Mouse (Mus musculus) liver, embryonic 12.5 days (tissue): ENCODE data around the gene 2810021J22Rik. TPM values are rescaled to one million over a fixed set of nuclear protein-coding genes. Genes with fewer than 3 reads are reported as not detected.
"Not testable (repeated sequence)": the region's sequence is repeated elsewhere in the genome, so short reads cannot be mapped to it uniquely, and the experiment has no call there.

Experiments
- ATAC-seq: fragments of 200-750 bp; cut with Nextera tagmentation; 2 replicates; pipeline ENCODE4 v1.8.0; 2017; ENCODE audit warnings: moderate number of reproducible peaks, mild to moderate bottlenecking, moderate library complexity
- H3K27ac ChIP-seq: fragments of 300-500 bp; sonication (generic); 2 replicates; pipeline ENCODE4 v1.5.1; 2016; ENCODE audit warnings: mild to moderate bottlenecking
- H3K27me3 ChIP-seq: fragments of 300-500 bp; sonication (generic); replicated peaks from 2 replicates; pipeline ENCODE4 v1.6.1; 2016; ENCODE audit warnings: mild to moderate bottlenecking, moderate library complexity
- H3K36me3 ChIP-seq: fragments of 300-500 bp; sonication (generic); 2 replicates; pipeline ENCODE4 v1.6.1; 2016; ENCODE audit warnings: mild to moderate bottlenecking, moderate library complexity
- H3K4me1 ChIP-seq: fragments of 300-500 bp; sonication (generic); 2 replicates; pipeline ENCODE4 v1.6.1; 2016
- H3K4me2 ChIP-seq: fragments of 300-500 bp; sonication (generic); 2 replicates; pipeline ENCODE4 v1.6.1; 2016; ENCODE audit warnings: mild to moderate bottlenecking, moderate library complexity
- H3K4me3 ChIP-seq: fragments of 300-500 bp; sonication (generic); 2 replicates; pipeline ENCODE4 v1.5.1; 2016; ENCODE audit warnings: mild to moderate bottlenecking, moderate library complexity
- H3K9ac ChIP-seq: fragments of 300-500 bp; sonication (generic); 2 replicates; pipeline ENCODE4 v1.6.1; 2016; ENCODE audit warnings: mild to moderate bottlenecking, moderate library complexity
- H3K9me3 ChIP-seq: fragments of 300-500 bp; sonication (generic); replicated peaks from 2 replicates; pipeline ENCODE4 v1.6.1; 2016; ENCODE audit warnings: mild to moderate bottlenecking, moderate library complexity
- WGBS: fragments of 180-500 bp; shearing (Covaris S2); methylation state at CpG from one replicate; pipeline ENCODE4 v1.1.7; 2016; ENCODE audit not compliant: insufficient replicate concordance; 5-methylcytosine and 5-hydroxymethylcytosine counted together
- polyA plus RNA-seq: library from polyadenylated mRNA; unstranded; fragments of >200 nt; fragmentation: Nextera tagmentation; extraction: Ambion mirVana; gene quantifications from 2 replicates; pipeline ENCODE4 v1.2.1, GENCODE M21; 2016

Gene 2810021J22Rik
- polyA plus RNA-seq: 3.2 and 3.6 TPM in 2 replicates

- 3% methylated on average over 37 of the region's 37 CpGs for WGBS
- ATAC-seq: peak; percentile 91
These were observed at the start of gene 2810021J22Rik for GRCm38 (mm10) chr11:58867039-58867953. TSS of gene 2810021J22Rik (plus strand) at chr11:58867216.

DNA sequence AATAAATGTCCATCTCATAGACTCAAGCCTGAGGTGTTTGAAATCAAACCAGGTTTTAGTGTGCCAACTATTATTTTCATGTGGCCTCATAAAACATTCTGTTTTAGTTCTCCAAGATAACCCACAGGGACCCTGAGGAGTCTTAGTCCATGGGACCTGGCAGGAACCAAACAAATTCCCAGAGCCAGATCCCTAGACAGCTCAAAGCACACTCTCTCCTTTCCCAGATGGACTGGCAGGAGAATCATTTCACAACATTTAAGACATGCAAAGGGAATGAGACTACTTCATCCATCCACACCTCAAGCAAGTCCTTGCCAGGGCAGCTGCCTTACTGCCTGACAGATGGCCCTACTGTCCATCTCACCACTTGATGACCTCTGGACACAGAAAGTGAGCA, 38.1 kb upstream of the 2810021J22Rik start, which contains the start of gene Olfr312:
Gene Olfr312 (plus strand): TSS at position 301 of the 400 bp plus-strand sequence.
- H3K27ac ChIP-seq, H3K4me2 ChIP-seq, ATAC-seq, H3K4me3 ChIP-seq, H3K4me1 ChIP-seq, H3K9ac ChIP-seq, H3K36me3 ChIP-seq, H3K27me3 ChIP-seq, H3K9me3 ChIP-seq: not testable (repeated sequence)

More at GRCm38 (mm10) chr11:58867039-58867953, at the start of gene 2810021J22Rik:
- 0 out of 2 replicates have a peak, but pooled peaks cover 6% of the 10 kb centered on the region for H3K27me3 ChIP-seq
- peaks cover 17% of the 10 kb centered on the region for H3K4me1 ChIP-seq
- H3K27ac ChIP-seq: peak within 1 kb of the TSS; percentile 91
- peaks cover 26% of the 10 kb centered on the region for H3K36me3 ChIP-seq
- H3K9ac ChIP-seq: peak within 1 kb of the TSS; percentile 83
- H3K4me3 ChIP-seq: peak within 1 kb of the TSS; percentile 82
- no peaks in the 10 kb centered on the region for H3K9me3 ChIP-seq
- H3K4me2 ChIP-seq: peak within 1 kb of the TSS; percentile 87

DNA sequence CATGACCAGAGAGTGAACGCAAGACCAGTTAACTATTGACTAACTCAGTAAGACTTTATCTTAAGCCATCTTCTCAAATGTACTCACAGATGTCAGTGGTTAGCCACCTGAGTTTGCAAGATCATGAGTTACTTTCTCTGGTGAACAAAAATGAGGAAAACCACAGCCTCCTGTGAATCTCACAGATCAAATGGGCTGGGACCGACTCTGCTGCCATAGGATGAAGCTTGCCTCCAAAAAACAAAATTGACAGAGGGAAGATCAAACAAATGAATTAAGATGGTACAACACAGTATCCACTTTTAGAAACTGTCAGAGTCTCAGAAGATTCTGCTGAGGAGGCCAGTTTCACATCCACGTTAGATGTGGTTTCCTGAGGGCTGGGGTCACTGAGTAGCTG, 37.3 kb upstream of the 2810021J22Rik start:
- Histone ChIP-seq H3K27me3 (no peaks in the 10 kb centered on the region), H3K9ac (no peak overlapping the region), H3K9me3 (no peaks in the 10 kb centered on the region), H3K4me2 (no peak overlapping the region), H3K4me1 (no peaks in the 10 kb centered on the region), H3K36me3 (no peaks in the 10 kb centered on the region), H3K27ac (no peak overlapping the region), H3K4me3 (no peak overlapping the region)
- no peak for ATAC-seq
- WGBS: 39% methylated on average over 3 of the region's 3 CpGs

GRCm38 (mm10) chr11:58832541-58832940, 34.5 kb upstream of the 2810021J22Rik start:
- not testable (repeated sequence) for H3K4me2 ChIP-seq, H3K36me3 ChIP-seq, H3K27ac ChIP-seq, H3K4me3 ChIP-seq, ATAC-seq, H3K9ac ChIP-seq, H3K9me3 ChIP-seq, H3K4me1 ChIP-seq, H3K27me3 ChIP-seq
- 54% methylated on average over 3 of the region's 3 CpGs for WGBS

GRCm38 (mm10) chr11:58838951-58839350, 28.1 kb upstream of the 2810021J22Rik start, which contains the start of gene Olfr311:
TSS of gene Olfr311 (plus strand) at chr11:58839251.
- not testable (repeated sequence) for H3K4me2 ChIP-seq, H3K4me1 ChIP-seq, ATAC-seq, H3K4me3 ChIP-seq, H3K9me3 ChIP-seq, H3K9ac ChIP-seq, H3K27me3 ChIP-seq, H3K27ac ChIP-seq, H3K36me3 ChIP-seq

- Histone ChIP-seq H3K36me3 (peaks cover 23% of the 10 kb centered on the region), H3K27ac (peak within 1 kb of the TSS; percentile 79), H3K4me3 (peak within 1 kb of the TSS; percentile 81), H3K9ac (peak within 1 kb of the TSS; percentile 87), H3K4me1 (peaks cover 10% of the 10 kb centered on the region), H3K4me2 (peak within 1 kb of the TSS; percentile 82), H3K9me3 (no peaks in the 10 kb centered on the region), H3K27me3 (0 out of 2 replicates have a peak, but pooled peaks cover 8% of the 10 kb centered on the region)
- ATAC-seq: peak; percentile 100
- WGBS: 1% methylated on average over 24 of the region's 24 CpGs
These were observed 20.0 kb upstream of the 2810021J22Rik start, which contains the start of gene Gm12258 for GRCm38 (mm10) chr11:58846919-58847461. TSS of gene Gm12258 (plus strand) at chr11:58847158.

DNA sequence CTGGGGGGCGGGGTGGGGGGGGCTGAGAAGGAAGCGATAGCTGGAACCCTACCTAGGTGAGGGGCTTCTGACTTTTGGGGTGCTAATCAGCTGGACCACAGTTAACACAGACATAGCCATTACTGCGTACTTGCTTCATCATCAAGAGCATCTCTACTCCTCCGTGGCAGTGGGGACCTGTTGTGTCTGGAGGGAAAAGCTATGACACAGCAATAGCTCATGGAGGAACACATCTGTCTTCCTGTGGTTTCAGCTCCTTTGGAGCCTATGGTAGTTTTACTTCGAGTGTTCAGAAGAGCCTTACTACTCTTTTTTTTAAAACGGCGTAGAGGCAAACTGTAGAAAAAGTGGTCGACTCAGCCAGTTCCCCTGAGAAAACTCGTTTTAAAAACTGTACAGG, 19.4 kb upstream of the 2810021J22Rik start:
- H3K27ac ChIP-seq: peak overlapping the region; percentile 79

GRCm38 (mm10) chr11:58849731-58850130, 17.3 kb upstream of the 2810021J22Rik start:
- WGBS: 59% methylated on average over 2 of the region's 2 CpGs
- H3K27me3 ChIP-seq: 0 out of 2 replicates have a peak, but pooled peaks cover 5% of the 10 kb centered on the region
- no peak for ATAC-seq
- H3K4me3 ChIP-seq: no peak overlapping the region
- H3K9ac ChIP-seq: no peak overlapping the region
- H3K36me3 ChIP-seq: peaks cover 40% of the 10 kb centered on the region
- H3K4me2 ChIP-seq: no peak overlapping the region
- H3K27ac ChIP-seq: no peak overlapping the region
- H3K9me3 ChIP-seq: no peaks in the 10 kb centered on the region
- H3K4me1 ChIP-seq: peaks cover 10% of the 10 kb centered on the region

More for the DNA sequence above, 19.4 kb upstream of the 2810021J22Rik start:
- Histone ChIP-seq H3K4me2 (peak overlapping the region; percentile 82), H3K36me3 (peaks cover 30% of the 10 kb centered on the region), H3K9ac (peak overlapping the region; percentile 87), H3K4me1 (peaks cover 10% of the 10 kb centered on the region), H3K4me3 (peak overlapping the region; percentile 81), H3K27me3 (0 out of 2 replicates have a peak, but pooled peaks cover 8% of the 10 kb centered on the region), H3K9me3 (no peaks in the 10 kb centered on the region)
- 29% methylated on average over 9 of the region's 9 CpGs for WGBS
- ATAC-seq: 0 out of 2 replicates have a peak, but pooled peaks have one; percentile 4

DNA sequence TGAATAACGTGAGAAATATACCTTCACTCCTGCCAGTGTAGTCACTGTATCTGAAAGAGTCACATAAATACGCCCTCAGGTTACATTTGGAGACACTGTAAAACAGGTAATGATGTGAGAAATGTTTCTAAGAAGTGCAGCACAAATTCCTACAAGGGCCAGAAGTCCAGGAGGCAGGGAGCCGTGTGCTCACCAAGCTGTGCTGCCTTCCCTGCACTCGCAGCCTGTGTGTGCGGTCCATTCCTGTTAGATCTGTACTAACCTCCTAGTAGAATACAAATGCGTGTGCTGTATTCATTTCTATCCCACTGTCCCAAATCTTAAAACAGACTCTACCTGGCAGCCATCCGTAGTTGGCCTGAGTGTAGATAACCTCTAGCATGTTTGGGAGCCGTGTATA, 6.3 kb upstream of the 2810021J22Rik start:
- no peak overlapping the region for H3K4me2 ChIP-seq
- H3K4me1 ChIP-seq: no peaks in the 10 kb centered on the region
- H3K9ac ChIP-seq: no peak overlapping the region
- no peak for ATAC-seq
- WGBS: 85% methylated on average over 8 of the region's 8 CpGs
- peaks cover 29% of the 10 kb centered on the region for H3K9me3 ChIP-seq
- H3K27ac ChIP-seq: no peak overlapping the region
- no peak overlapping the region for H3K4me3 ChIP-seq
- H3K27me3 ChIP-seq: 0 out of 2 replicates have a peak, but pooled peaks cover 4% of the 10 kb centered on the region
- peaks cover 51% of the 10 kb centered on the region for H3K36me3 ChIP-seq

- 69% methylated on average over 6 of the region's 6 CpGs for WGBS
- Histone ChIP-seq H3K27ac (no peak overlapping the region; the same call in 1 of the 2 replicates), H3K4me3 (peak overlapping the region; percentile 82), H3K4me1 (peaks cover 17% of the 10 kb centered on the region), H3K9ac (peak overlapping the region; percentile 83), H3K9me3 (no peaks in the 10 kb centered on the region), H3K36me3 (peaks cover 26% of the 10 kb centered on the region), H3K27me3 (0 out of 2 replicates have a peak, but pooled peaks cover 6% of the 10 kb centered on the region), H3K4me2 (peak overlapping the region; percentile 87)
- no peak for ATAC-seq
These were observed 926 bp downstream of the 2810021J22Rik start for GRCm38 (mm10) chr11:58867954-58868330.

- Histone ChIP-seq H3K4me3 (no peak overlapping the region), H3K9ac (no peak overlapping the region), H3K9me3 (no peaks in the 10 kb centered on the region), H3K4me1 (peaks cover 17% of the 10 kb centered on the region), H3K4me2 (no peak overlapping the region), H3K27ac (no peak overlapping the region), H3K27me3 (no peaks in the 10 kb centered on the region), H3K36me3 (peaks cover 36% of the 10 kb centered on the region)
- no peak for ATAC-seq
- 83% methylated on average over 4 of the region's 4 CpGs for WGBS
These were observed 3.9 kb downstream of the 2810021J22Rik start for GRCm38 (mm10) chr11:58870961-58871360.

- Histone ChIP-seq H3K9ac (no peak overlapping the region), H3K4me2 (no peak overlapping the region), H3K9me3 (no peaks in the 10 kb centered on the region), H3K36me3 (peaks cover 41% of the 10 kb centered on the region), H3K4me1 (no peaks in the 10 kb centered on the region), H3K4me3 (no peak overlapping the region), H3K27me3 (no peaks in the 10 kb centered on the region), H3K27ac (no peak overlapping the region)
- ATAC-seq: no peak
- 68% methylated on average over 8 of the region's 8 CpGs for WGBS
These were observed 16.7 kb downstream of the 2810021J22Rik start for GRCm38 (mm10) chr11:58883756-58884155.
